Mouse (Mus musculus): ENCODE results near the gene Zfp951.
"Not testable (repeated sequence)": the region's sequence is repeated elsewhere in the genome, so short reads cannot be mapped to it uniquely, and the experiment has no call there.

Gene Zfp951

GRCm38 (mm10) chr5:104859962-104860525 lies at the start of gene Zfp951:
TSS of gene Zfp951 (minus strand) at chr5:104860070.
- peak; percentile 53 to 67 for DNase-seq (ENCODE audit: low read depth in 2 of 2, low spot score in 2 of 2)

GRCm38 (mm10) chr5:104906556-104906955 lies 46.7 kb upstream of the Zfp951 start:
- not testable (repeated sequence) for DNase-seq (ENCODE audit: low read depth in 2 of 2, low spot score in 2 of 2)

- not testable (repeated sequence) for DNase-seq (ENCODE audit: low read depth in 2 of 2, low spot score in 2 of 2)
Observed at GRCm38 (mm10) chr5:104859045-104859961, 567 bp downstream of the Zfp951 start.

- not testable (repeated sequence) for DNase-seq (ENCODE audit: low read depth in 2 of 2, low spot score in 2 of 2)
Observed at GRCm38 (mm10) chr5:104854546-104854945, 5.3 kb downstream of the Zfp951 start.

- no peak for DNase-seq (ENCODE audit: low read depth in 2 of 2, low spot score in 2 of 2)
Observed at GRCm38 (mm10) chr5:104833330-104833729, 26.5 kb downstream of the Zfp951 start.

- DNase-seq (ENCODE audit: low read depth in 2 of 2, low spot score in 2 of 2), result no peak
Observed at GRCm38 (mm10) chr5:104829611-104830010, 30.3 kb downstream of the Zfp951 start.

- DNase-seq (ENCODE audit: low read depth in 2 of 2, low spot score in 2 of 2), result not testable (repeated sequence)
Observed at GRCm38 (mm10) chr5:104770138-104770537, 89.7 kb downstream of the Zfp951 start.
